Mouse (Mus musculus) intestine, embryonic 14.5 days (tissue): ENCODE data around the gene Hist1h2ae. TPM values are rescaled to one million over a fixed set of nuclear protein-coding genes. Genes with fewer than 3 reads are reported as not detected.
"Not testable (repeated sequence)": the region's sequence is repeated elsewhere in the genome, so short reads cannot be mapped to it uniquely, and the experiment has no call there.

Experiments
- ATAC-seq: fragments of 200-750 bp; cut with Nextera tagmentation; replicated peaks from 2 replicates; pipeline ENCODE4 v1.8.0; 2017; ENCODE audit warnings: low read depth, moderate number of reproducible peaks, moderate TSS enrichment, moderate library complexity; ENCODE audit not compliant: low FRiP score, low TSS enrichment
- DNase-seq: peaks from one replicate; pipeline ENCODE4 v3.0.0-alpha.2; 2018; ENCODE audit warnings: low spot score
- H3K27ac ChIP-seq: fragments of 300-500 bp; sonication (generic); 2 replicates; pipeline ENCODE4 v1.5.1; 2014; ENCODE audit warnings: low read depth, mild to moderate bottlenecking, control low read depth
- H3K27me3 ChIP-seq: fragments of 300-500 bp; sonication (generic); replicated peaks from 2 replicates; pipeline ENCODE4 v1.6.1; 2014; ENCODE audit warnings: low read length, control low read depth; ENCODE audit not compliant: control insufficient read depth, insufficient read depth
- H3K36me3 ChIP-seq: fragments of 300-500 bp; sonication (generic); 2 replicates; pipeline ENCODE4 v1.6.1; 2014; ENCODE audit warnings: low read length, control low read depth; ENCODE audit not compliant: control insufficient read depth, insufficient read depth
- H3K4me1 ChIP-seq: fragments of 300-500 bp; sonication (generic); replicated peaks from 2 replicates; pipeline ENCODE4 v1.6.1; 2014; ENCODE audit warnings: low read length, control low read depth, mixed read lengths; ENCODE audit not compliant: control insufficient read depth, insufficient read depth
- H3K4me2 ChIP-seq: fragments of 300-500 bp; sonication (generic); 2 replicates; pipeline ENCODE4 v1.6.1; 2014; ENCODE audit warnings: low read length
- H3K4me3 ChIP-seq: fragments of 300-500 bp; sonication (generic); 2 replicates; pipeline ENCODE4 v1.5.1; 2014; ENCODE audit warnings: low read depth, low read length, control low read depth, mixed read lengths
- H3K9ac ChIP-seq: fragments of 300-500 bp; sonication (generic); 2 replicates; pipeline ENCODE4 v1.6.1; 2014; ENCODE audit warnings: mild to moderate bottlenecking, low read length
- H3K9me3 ChIP-seq: fragments of 300-500 bp; sonication (generic); 2 replicates; pipeline ENCODE4 v1.6.1; 2016; ENCODE audit warnings: low read length, control low read depth; ENCODE audit not compliant: control insufficient read depth
- WGBS: fragments of 180-500 bp; shearing (Covaris S2); extraction: QIAGEN DNeasy Blood & Tissue Kit; methylation state at CpG from one replicate; pipeline ENCODE4 v1.1.7; 2014; 5-methylcytosine and 5-hydroxymethylcytosine counted together
- polyA plus RNA-seq: library from polyadenylated mRNA; unstranded; fragments of >200 nt; fragmentation: Nextera tagmentation; extraction: Ambion mirVana; gene quantifications from 2 replicates; pipeline ENCODE4 v1.2.1, GENCODE M21; 2014

Gene Hist1h2ae
- polyA plus RNA-seq, 1 experiment from 2014 or later: 106 TPM

- no peaks in the 10 kb centered on the region for H3K27me3 ChIP-seq
- no peaks in the 10 kb centered on the region for H3K36me3 ChIP-seq
- peaks cover 18% of the 10 kb centered on the region for H3K4me1 ChIP-seq
- no peak overlapping the region for H3K4me3 ChIP-seq
- ATAC-seq: no peak
- H3K9me3 ChIP-seq: no peaks in the 10 kb centered on the region
- H3K27ac ChIP-seq: no peak overlapping the region
- peak; percentile 41 for DNase-seq
- H3K4me2 ChIP-seq: no peak overlapping the region
- H3K9ac ChIP-seq: no peak overlapping the region
- 98% methylated on average over 1 of the region's 1 CpGs for WGBS
Measured at GRCm38 (mm10) chr13:23577835-23578234, 6.8 kb upstream of the Hist1h2ae start.

- Histone ChIP-seq H3K9me3 (no peaks in the 10 kb centered on the region), H3K27ac (peak overlapping the region; percentile 80), H3K9ac (peak overlapping the region; percentile 86), H3K4me2 (peak overlapping the region; percentile 80), H3K4me1 (peaks cover 14% of the 10 kb centered on the region), H3K36me3 (no peaks in the 10 kb centered on the region), H3K27me3 (no peaks in the 10 kb centered on the region), H3K4me3 (peak overlapping the region; percentile 38)
- ATAC-seq (no peak), DNase-seq (peak; percentile 49)
- WGBS: 31% methylated on average over 6 of the region's 6 CpGs
Measured at GRCm38 (mm10) chr13:23576906-23577639, 6.1 kb upstream of the Hist1h2ae start.

- WGBS: 5% methylated on average over 7 of the region's 7 CpGs
- H3K36me3 ChIP-seq: no peaks in the 10 kb centered on the region
- H3K27ac ChIP-seq: peak overlapping the region; percentile 80
- H3K4me2 ChIP-seq: peak overlapping the region; percentile 80
- peak overlapping the region; percentile 38 for H3K4me3 ChIP-seq
- no peaks in the 10 kb centered on the region for H3K27me3 ChIP-seq
- peaks cover 14% of the 10 kb centered on the region for H3K4me1 ChIP-seq
- H3K9me3 ChIP-seq: no peaks in the 10 kb centered on the region
- ATAC-seq (no peak), DNase-seq (peak; percentile 74)
- peak overlapping the region; percentile 86 for H3K9ac ChIP-seq
Measured at GRCm38 (mm10) chr13:23576351-23576881, 5.4 kb upstream of the Hist1h2ae start.

- peak overlapping the region; percentile 38 for H3K4me3 ChIP-seq
- H3K36me3 ChIP-seq, H3K27me3 ChIP-seq, ATAC-seq, H3K9me3 ChIP-seq: not testable (repeated sequence)
- peak overlapping the region; percentile 80 for H3K27ac ChIP-seq
- WGBS: 2% methylated on average over 8 of the region's 40 CpGs
- DNase-seq: peak; percentile 63
- H3K9ac ChIP-seq: peak overlapping the region; percentile 86
- H3K4me2 ChIP-seq: peak overlapping the region; percentile 80
- peaks cover 14% of the 10 kb centered on the region for H3K4me1 ChIP-seq
Measured at GRCm38 (mm10) chr13:23575864-23576313, 4.9 kb upstream of the Hist1h2ae start.

GRCm38 (mm10) chr13:23575271-23575851 is 4.3 kb upstream of the Hist1h2ae start, which contains the start of gene Hist1h3d:
Hist1h3d (plus strand) TSS chr13:23575763.
- peak; percentile 69 for ATAC-seq
- WGBS: under 1% methylated on average over 18 of the region's 18 CpGs
- Histone ChIP-seq H3K4me3 (peak within 1 kb of the TSS; percentile 38), H3K4me2 (peak within 1 kb of the TSS; percentile 80), H3K27ac (peak within 1 kb of the TSS; percentile 80), H3K27me3 (no peaks in the 10 kb centered on the region), H3K36me3 (no peaks in the 10 kb centered on the region), H3K9ac (peak within 1 kb of the TSS; percentile 86), H3K4me1 (peaks cover 14% of the 10 kb centered on the region), H3K9me3 (no peaks in the 10 kb centered on the region)
- peak; percentile 85 for DNase-seq

- WGBS: 0% methylated on average over 6 of the region's 39 CpGs
- not testable (repeated sequence) for H3K27me3 ChIP-seq, H3K36me3 ChIP-seq, H3K9me3 ChIP-seq, ATAC-seq, DNase-seq
- H3K4me1 ChIP-seq: peaks cover 14% of the 10 kb centered on the region
- peak overlapping the region; percentile 80 for H3K4me2 ChIP-seq
- peak overlapping the region; percentile 61 for H3K9ac ChIP-seq
- H3K27ac ChIP-seq: peak overlapping the region; percentile 98
- H3K4me3 ChIP-seq: peak overlapping the region; percentile 59
Measured at GRCm38 (mm10) chr13:23574546-23575170, 3.6 kb upstream of the Hist1h2ae start.

GRCm38 (mm10) chr13:23573898-23574524 is 3.0 kb upstream of the Hist1h2ae start, which contains the start of the genes Hist1h2bf and Hist1h2ad:
Hist1h2bf (minus strand) TSS chr13:23574196.
Hist1h2ad (plus strand) TSS chr13:23574381.
- DNase-seq (peak; percentile 88), ATAC-seq (peak; percentile 85)
- under 1% methylated on average over 21 of the region's 42 CpGs for WGBS
- not testable (repeated sequence) for H3K9me3 ChIP-seq, H3K36me3 ChIP-seq, H3K27me3 ChIP-seq
- Histone ChIP-seq H3K9ac (peak within 1 kb of the TSS; percentile 83), H3K4me1 (peaks cover 14% of the 10 kb centered on the region), H3K4me3 (peak within 1 kb of the TSS; percentile 59), H3K27ac (peak within 1 kb of the TSS; percentile 98), H3K4me2 (peak within 1 kb of the TSS; percentile 80)
